Mouse (Mus musculus): ENCODE measurements around the gene Egr2. TPM values are rescaled to one million over a fixed set of nuclear protein-coding genes. Genes with fewer than 3 reads are reported as not detected.

The Egr2 gene
- polyA plus RNA-seq, 1 experiment: 0.22 TPM

- Histone ChIP-seq H3K36me3 (ENCODE audit: control insufficient read depth, insufficient read depth, low read length, poor library complexity, severe bottlenecking) (no peaks in the 10 kb centered on the region), H3K4me1 (ENCODE audit: control insufficient read depth, insufficient read depth, low read length) (no peaks in the 10 kb centered on the region), H3K27ac (ENCODE audit: insufficient read depth, low read length) (no peak overlapping the region), H3K27me3 (ENCODE audit: control insufficient read depth, insufficient read depth, low read length, poor library complexity, severe bottlenecking) (no peaks in the 10 kb centered on the region), H3K9me3 (replicated peaks; ENCODE audit: control insufficient read depth, insufficient read depth, low read length, poor library complexity, severe bottlenecking) (no peaks in the 10 kb centered on the region), H3K4me3 (ENCODE audit: low read depth, low read length) (no peak overlapping the region), H3K9ac (ENCODE audit: low read depth, poor library complexity, severe bottlenecking) (no peak overlapping the region)
- no peak for TF ChIP-seq CTCF (IDR thresholded peaks at IDR 0.05; ENCODE audit: low read depth, low read length)
Observed at GRCm38 (mm10) chr10:67559765-67560394, 24.6 kb downstream of the Egr2 start.

GRCm38 (mm10) chr10:67561185-67561584, 25.9 kb downstream of the Egr2 start:
- Histone ChIP-seq H3K4me1 (ENCODE audit: control insufficient read depth, insufficient read depth, low read length) (no peaks in the 10 kb centered on the region), H3K4me3 (ENCODE audit: low read depth, low read length) (no peak overlapping the region), H3K9me3 (replicated peaks; ENCODE audit: control insufficient read depth, insufficient read depth, low read length, poor library complexity, severe bottlenecking) (no peaks in the 10 kb centered on the region), H3K27ac (ENCODE audit: insufficient read depth, low read length) (no peak overlapping the region), H3K36me3 (ENCODE audit: control insufficient read depth, insufficient read depth, low read length, poor library complexity, severe bottlenecking) (no peaks in the 10 kb centered on the region), H3K9ac (ENCODE audit: low read depth, poor library complexity, severe bottlenecking) (no peak overlapping the region), H3K27me3 (ENCODE audit: control insufficient read depth, insufficient read depth, low read length, poor library complexity, severe bottlenecking) (no peaks in the 10 kb centered on the region)
- no peak for TF ChIP-seq CTCF (IDR thresholded peaks at IDR 0.05; ENCODE audit: low read depth, low read length)
- TF ChIP-seq POLR2A (IDR thresholded peaks at IDR 0.05; ENCODE audit: insufficient read depth, low read length): no peak
- TF ChIP-seq EP300 (IDR thresholded peaks at IDR 0.05; ENCODE audit: insufficient read depth, low read depth, low read length): no peak

GRCm38 (mm10) chr10:67564509-67564908, 29.2 kb downstream of the Egr2 start:
- Histone ChIP-seq H3K9ac (ENCODE audit: low read depth, poor library complexity, severe bottlenecking) (no peak overlapping the region), H3K27ac (ENCODE audit: insufficient read depth, low read length) (no peak overlapping the region), H3K4me1 (ENCODE audit: control insufficient read depth, insufficient read depth, low read length) (no peaks in the 10 kb centered on the region), H3K4me3 (ENCODE audit: low read depth, low read length) (no peak overlapping the region), H3K36me3 (ENCODE audit: control insufficient read depth, insufficient read depth, low read length, poor library complexity, severe bottlenecking) (no peaks in the 10 kb centered on the region), H3K27me3 (ENCODE audit: control insufficient read depth, insufficient read depth, low read length, poor library complexity, severe bottlenecking) (no peaks in the 10 kb centered on the region), H3K9me3 (replicated peaks; ENCODE audit: control insufficient read depth, insufficient read depth, low read length, poor library complexity, severe bottlenecking) (no peaks in the 10 kb centered on the region)
- TF ChIP-seq CTCF (IDR thresholded peaks at IDR 0.05; ENCODE audit: low read depth, low read length) (no peak), EP300 (IDR thresholded peaks at IDR 0.05; ENCODE audit: insufficient read depth, low read depth, low read length) (no peak), POLR2A (IDR thresholded peaks at IDR 0.05; ENCODE audit: insufficient read depth, low read length) (no peak)

- no peaks in the 10 kb centered on the region for H3K36me3 ChIP-seq (ENCODE audit: control insufficient read depth, insufficient read depth, low read length, poor library complexity, severe bottlenecking)
- no peak overlapping the region for H3K9ac ChIP-seq (ENCODE audit: low read depth, poor library complexity, severe bottlenecking)
- H3K27ac ChIP-seq (ENCODE audit: insufficient read depth, low read length): no peak overlapping the region
- no peak overlapping the region for H3K4me3 ChIP-seq (ENCODE audit: low read depth, low read length)
- TF ChIP-seq EP300 (IDR thresholded peaks at IDR 0.05; ENCODE audit: insufficient read depth, low read depth, low read length) (no peak), POLR2A (IDR thresholded peaks at IDR 0.05; ENCODE audit: insufficient read depth, low read length) (no peak), CTCF (IDR thresholded peaks at IDR 0.05; ENCODE audit: low read depth, low read length) (no peak)
- H3K27me3 ChIP-seq (ENCODE audit: control insufficient read depth, insufficient read depth, low read length, poor library complexity, severe bottlenecking): no peaks in the 10 kb centered on the region
- H3K9me3 ChIP-seq (replicated peaks; ENCODE audit: control insufficient read depth, insufficient read depth, low read length, poor library complexity, severe bottlenecking): no peaks in the 10 kb centered on the region
- H3K4me1 ChIP-seq (ENCODE audit: control insufficient read depth, insufficient read depth, low read length): no peaks in the 10 kb centered on the region
Observed at GRCm38 (mm10) chr10:67566104-67566503, 30.8 kb downstream of the Egr2 start.

- Histone ChIP-seq H3K27ac (ENCODE audit: insufficient read depth, low read length) (no peak overlapping the region), H3K9me3 (replicated peaks; ENCODE audit: control insufficient read depth, insufficient read depth, low read length, poor library complexity, severe bottlenecking) (no peaks in the 10 kb centered on the region), H3K27me3 (ENCODE audit: control insufficient read depth, insufficient read depth, low read length, poor library complexity, severe bottlenecking) (no peaks in the 10 kb centered on the region), H3K4me1 (ENCODE audit: control insufficient read depth, insufficient read depth, low read length) (no peaks in the 10 kb centered on the region), H3K4me3 (ENCODE audit: low read depth, low read length) (no peak overlapping the region), H3K36me3 (ENCODE audit: control insufficient read depth, insufficient read depth, low read length, poor library complexity, severe bottlenecking) (no peaks in the 10 kb centered on the region), H3K9ac (ENCODE audit: low read depth, poor library complexity, severe bottlenecking) (no peak overlapping the region)
- TF ChIP-seq POLR2A (IDR thresholded peaks at IDR 0.05; ENCODE audit: insufficient read depth, low read length) (no peak), EP300 (IDR thresholded peaks at IDR 0.05; ENCODE audit: insufficient read depth, low read depth, low read length) (no peak), CTCF (IDR thresholded peaks at IDR 0.05; ENCODE audit: low read depth, low read length) (no peak)
Observed at GRCm38 (mm10) chr10:67569539-67569938, 34.3 kb downstream of the Egr2 start.

- Histone ChIP-seq H3K4me1 (ENCODE audit: control insufficient read depth, insufficient read depth, low read length) (no peaks in the 10 kb centered on the region), H3K27me3 (ENCODE audit: control insufficient read depth, insufficient read depth, low read length, poor library complexity, severe bottlenecking) (no peaks in the 10 kb centered on the region), H3K36me3 (ENCODE audit: control insufficient read depth, insufficient read depth, low read length, poor library complexity, severe bottlenecking) (no peaks in the 10 kb centered on the region), H3K4me3 (ENCODE audit: low read depth, low read length) (no peak overlapping the region), H3K9ac (ENCODE audit: low read depth, poor library complexity, severe bottlenecking) (no peak overlapping the region), H3K9me3 (replicated peaks; ENCODE audit: control insufficient read depth, insufficient read depth, low read length, poor library complexity, severe bottlenecking) (no peaks in the 10 kb centered on the region), H3K27ac (ENCODE audit: insufficient read depth, low read length) (no peak overlapping the region)
- TF ChIP-seq POLR2A (IDR thresholded peaks at IDR 0.05; ENCODE audit: insufficient read depth, low read length) (no peak), CTCF (IDR thresholded peaks at IDR 0.05; ENCODE audit: low read depth, low read length) (no peak), EP300 (IDR thresholded peaks at IDR 0.05; ENCODE audit: insufficient read depth, low read depth, low read length) (no peak)
Observed at GRCm38 (mm10) chr10:67571443-67571842, 36.2 kb downstream of the Egr2 start.
